Mouse (Mus musculus) liver, adult 2 months (tissue): ENCODE data around the gene Naa40.

Experiments used
- CTCF ChIP-seq: fragments of 200-500 bp; IDR thresholded peaks from 2 replicates; pipeline ENCODE4 v1.5.1; 2011; ENCODE audit warnings: low read depth, low read length, control low read depth
- POLR2A ChIP-seq: fragments of 200-500 bp; IDR thresholded peaks from 2 replicates; pipeline ENCODE4 v1.6.1; 2011; ENCODE audit warnings: low read length, control low read depth; ENCODE audit not compliant: insufficient read depth; ENCODE audit errors: extremely low read depth

DNA sequence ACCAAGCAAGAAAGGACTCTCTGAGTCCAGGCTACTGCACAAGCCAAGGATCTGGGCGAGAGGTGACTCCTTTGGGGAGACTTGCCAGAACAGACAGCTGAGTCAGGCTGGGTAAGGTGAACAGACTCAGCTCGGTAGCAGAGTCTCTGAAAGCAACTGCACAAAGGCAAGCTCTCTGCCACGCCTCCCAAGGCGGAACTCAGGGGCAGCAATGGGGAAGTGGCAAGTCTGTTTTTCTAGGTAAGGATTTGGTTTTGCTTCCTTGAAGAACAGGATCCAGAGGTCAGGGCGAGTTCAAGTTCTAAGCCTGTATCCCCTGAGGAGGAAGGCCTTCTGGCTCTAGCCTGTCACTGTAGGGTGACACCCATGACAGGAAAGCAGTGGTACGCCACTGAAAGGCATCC is 14.5 kb downstream of the Naa40 start:
- TF ChIP-seq CTCF (no peak), POLR2A (no peak)
